Comparison of ENCODE assay signal across 15 mouse cellular contexts in the genomic region with DNA sequence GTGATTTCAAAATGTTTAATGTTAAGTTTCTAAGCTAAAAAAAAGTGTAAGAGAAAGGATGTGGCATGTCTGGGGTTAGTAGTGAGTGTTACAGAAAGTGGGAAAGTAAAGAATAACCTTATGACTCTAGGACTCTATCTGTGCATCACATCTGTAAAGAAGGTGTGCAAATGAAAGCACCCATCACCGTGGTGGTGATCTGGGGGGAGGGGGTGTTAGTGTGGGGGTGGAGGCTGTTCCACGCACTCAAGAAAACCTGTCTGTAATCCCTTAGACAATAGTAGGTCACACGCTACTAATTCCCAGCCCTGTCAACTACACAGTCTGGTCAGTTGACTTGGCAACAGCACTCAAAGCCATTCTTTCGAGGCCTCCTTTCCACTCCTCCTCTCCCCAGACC.
"Had no signal": no experiment of that assay in that cellular context is flagged by ENCODE, and none has a peak within 500 bp of the region (broad histone marks: within the 10 kb centered on the region; RNA-seq: fewer than 3 reads in every experiment).

No protein-coding gene starts in this region.

- H3K27me3 ChIP-seq: limb, embryonic 13.5 days; liver, embryonic 15.5 days; neural tube, embryonic 13.5 days had no signal

- H3K27ac ChIP-seq: layer of hippocampus, adult 2 months; limb, embryonic 13.5 days; liver, embryonic 15.5 days; neural tube, embryonic 13.5 days had no signal

- H3K4me2 ChIP-seq: limb, embryonic 13.5 days; liver, embryonic 15.5 days; neural tube, embryonic 13.5 days had no signal

- H3K36me3 ChIP-seq: limb, embryonic 13.5 days; liver, embryonic 15.5 days; neural tube, embryonic 13.5 days had no signal

- DNase-seq: kidney, adult 18-20 months; kidney, postnatal 10 days; kidney, postnatal 4 days; left cerebral cortex, postnatal 4 days; lung, adult 2 months; lung, postnatal 36 days; right cerebral cortex, adult 18-20 months; right cerebral cortex, postnatal 25 days; thymus, postnatal 36 days had no signal

- H3K9me3 ChIP-seq: limb, embryonic 13.5 days; liver, embryonic 15.5 days; neural tube, embryonic 13.5 days had no signal

- H3K4me3 ChIP-seq: layer of hippocampus, adult 2 months; limb, embryonic 13.5 days; liver, embryonic 15.5 days; neural tube, embryonic 13.5 days had no signal

- H3K4me1 ChIP-seq: limb, embryonic 13.5 days; neural tube, embryonic 13.5 days had no signal

- ATAC-seq: lung, postnatal 0 days; midbrain, embryonic 16.5 days had no signal

- H3K9ac ChIP-seq: limb, embryonic 13.5 days; liver, embryonic 15.5 days; neural tube, embryonic 13.5 days had no signal
